Mouse (Mus musculus) WW6 (cell line): Measurements from ENCODE around the gene Cyb5r3.
A peak's percentile ranks its signal among the peaks of the same experiment; 100 is the strongest.

Experiments
- DNase-seq: peaks from one replicate; pipeline ENCODE4 v3.0.0-alpha.2; 2013; ENCODE audit warnings: low read depth, low spot score

Cyb5r3 gene

GRCm38 (mm10) chr15:83172492-83173429, at the start of gene Cyb5r3:
Gene Cyb5r3, minus strand, starts transcription at chr15:83172592.
- no peak for DNase-seq

GRCm38 (mm10) chr15:83221721-83222120, 49.3 kb upstream of the Cyb5r3 start:
- no peak for DNase-seq

- no peak for DNase-seq
Observed at GRCm38 (mm10) chr15:83220368-83221013, 48.1 kb upstream of the Cyb5r3 start.

GRCm38 (mm10) chr15:83215322-83216216, 43.2 kb upstream of the Cyb5r3 start:
- no peak for DNase-seq

GRCm38 (mm10) chr15:83210229-83210628, 37.8 kb upstream of the Cyb5r3 start:
- DNase-seq: no peak

- no peak for DNase-seq
Observed at GRCm38 (mm10) chr15:83209719-83210118, 37.3 kb upstream of the Cyb5r3 start.

- DNase-seq: no peak
Observed at GRCm38 (mm10) chr15:83209092-83209695, 36.8 kb upstream of the Cyb5r3 start.

GRCm38 (mm10) chr15:83204731-83205451, 32.5 kb upstream of the Cyb5r3 start:
- no peak for DNase-seq

GRCm38 (mm10) chr15:83202412-83202811, 30.0 kb upstream of the Cyb5r3 start:
- no peak for DNase-seq

- DNase-seq: no peak
Observed at GRCm38 (mm10) chr15:83193413-83193812, 21.0 kb upstream of the Cyb5r3 start.

GRCm38 (mm10) chr15:83182351-83182750, 10.0 kb upstream of the Cyb5r3 start:
- no peak for DNase-seq

- DNase-seq: no peak
Observed at GRCm38 (mm10) chr15:83181800-83182330, 9.5 kb upstream of the Cyb5r3 start.

GRCm38 (mm10) chr15:83180004-83180403, 7.6 kb upstream of the Cyb5r3 start:
- DNase-seq: no peak

GRCm38 (mm10) chr15:83176653-83177052, 4.3 kb upstream of the Cyb5r3 start:
- no peak for DNase-seq

GRCm38 (mm10) chr15:83173914-83174884, 1.8 kb upstream of the Cyb5r3 start:
- DNase-seq: no peak

GRCm38 (mm10) chr15:83171712-83172481, 495 bp downstream of the Cyb5r3 start:
- peak; percentile 95 for DNase-seq

- no peak for DNase-seq
Observed at GRCm38 (mm10) chr15:83170956-83171659, 1.3 kb downstream of the Cyb5r3 start.
